Mouse (Mus musculus): Measurements from ENCODE around the gene Zmym2. TPM values are rescaled to one million over a fixed set of nuclear protein-coding genes. Genes with fewer than 3 reads are reported as not detected.

Zmym2 gene
- polyA plus RNA-seq, 1 experiment from 2014 or later, result 40.2 TPM

DNA sequence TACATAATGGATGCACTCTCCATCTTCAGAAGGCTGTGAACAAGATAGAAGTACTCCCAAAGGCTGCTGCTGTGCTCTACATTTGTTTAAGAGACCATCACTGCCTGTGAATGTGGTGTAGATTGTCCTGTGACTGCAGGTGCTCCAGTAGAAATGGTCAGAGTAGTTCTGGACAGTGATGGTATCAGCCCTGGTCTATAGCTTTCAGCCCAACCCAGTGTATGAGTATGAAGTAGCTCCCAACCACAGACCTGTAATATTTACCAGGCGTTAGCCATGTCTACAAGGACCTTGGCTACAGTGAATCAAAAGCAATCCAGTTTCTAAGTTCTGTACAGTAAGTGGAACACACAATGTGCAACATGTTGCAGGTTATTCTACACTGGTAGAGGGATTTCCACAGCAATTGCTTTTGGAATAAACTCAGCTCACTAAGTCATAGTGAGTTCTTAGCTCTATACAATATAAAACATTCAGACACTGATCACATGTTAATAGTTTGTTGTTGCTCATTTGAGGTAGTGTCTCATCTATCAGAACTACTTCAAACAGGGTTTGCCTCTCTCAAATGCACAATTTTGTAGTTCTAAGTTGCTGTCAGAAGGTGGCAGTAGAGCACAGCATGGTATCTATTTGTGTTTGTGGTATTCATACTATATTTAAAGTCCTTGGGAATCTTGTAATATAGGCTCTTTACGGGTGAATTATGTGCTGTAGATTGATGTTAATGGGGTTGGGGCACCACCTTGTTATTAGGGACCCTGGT, 77.7 kb downstream of the Zmym2 start:
- Histone ChIP-seq H3K9ac (ENCODE audit: low read length) (no peak overlapping the region), H3K4me2 (ENCODE audit: low read depth, low read length) (no peak overlapping the region), H3K9me3 (replicated peaks; ENCODE audit: control insufficient read depth, low read length) (no peaks in the 10 kb centered on the region), H3K36me3 (ENCODE audit: control insufficient read depth, insufficient read depth, low read length) (peaks cover 2% of the 10 kb centered on the region; the same call in 1 of the 2 replicates), H3K27ac (ENCODE audit: low read length) (no peak overlapping the region), H3K27me3 (ENCODE audit: control insufficient read depth, insufficient read depth, low read length) (no peaks in the 10 kb centered on the region), H3K4me1 (ENCODE audit: control insufficient read depth, insufficient read depth, low read length) (no peaks in the 10 kb centered on the region), H3K4me3 (replicated peaks; ENCODE audit: low read length) (no peak overlapping the region)
- WGBS, result 58% methylated on average over 2 of the region's 2 CpGs
- ATAC-seq (ENCODE audit: insufficient read depth, low FRiP score), result no peak

DNA sequence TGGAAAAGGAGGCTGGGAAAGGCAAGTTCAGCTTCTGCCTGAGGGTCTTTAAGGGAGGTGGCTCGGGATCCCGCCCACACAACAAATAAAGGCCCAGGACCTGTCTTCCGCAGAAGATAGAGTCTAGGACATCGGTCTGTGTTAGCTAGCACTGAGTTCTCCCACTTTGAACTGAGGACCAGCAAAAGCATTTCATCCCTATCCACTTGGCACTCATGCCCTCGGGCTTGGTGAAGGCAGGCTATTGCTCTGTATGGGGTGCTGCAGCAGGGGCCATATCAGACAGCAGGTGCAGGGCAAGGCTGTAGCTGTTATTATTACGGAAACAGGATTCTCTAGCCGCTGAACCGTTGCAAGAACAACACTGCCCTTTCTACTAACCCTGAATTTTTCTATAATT, 83.2 kb downstream of the Zmym2 start:
- Histone ChIP-seq H3K4me3 (replicated peaks; ENCODE audit: low read length) (no peak overlapping the region), H3K4me1 (ENCODE audit: control insufficient read depth, insufficient read depth, low read length) (no peaks in the 10 kb centered on the region), H3K27me3 (ENCODE audit: control insufficient read depth, insufficient read depth, low read length) (no peaks in the 10 kb centered on the region), H3K9me3 (replicated peaks; ENCODE audit: control insufficient read depth, low read length) (no peaks in the 10 kb centered on the region), H3K4me2 (ENCODE audit: low read depth, low read length) (no peak overlapping the region), H3K36me3 (ENCODE audit: control insufficient read depth, insufficient read depth, low read length) (no peaks in the 10 kb centered on the region), H3K9ac (ENCODE audit: low read length) (no peak overlapping the region), H3K27ac (ENCODE audit: low read length) (no peak overlapping the region)
- ATAC-seq (ENCODE audit: insufficient read depth, low FRiP score), result no peak
- WGBS, result 68% methylated on average over 8 of the region's 8 CpGs

DNA sequence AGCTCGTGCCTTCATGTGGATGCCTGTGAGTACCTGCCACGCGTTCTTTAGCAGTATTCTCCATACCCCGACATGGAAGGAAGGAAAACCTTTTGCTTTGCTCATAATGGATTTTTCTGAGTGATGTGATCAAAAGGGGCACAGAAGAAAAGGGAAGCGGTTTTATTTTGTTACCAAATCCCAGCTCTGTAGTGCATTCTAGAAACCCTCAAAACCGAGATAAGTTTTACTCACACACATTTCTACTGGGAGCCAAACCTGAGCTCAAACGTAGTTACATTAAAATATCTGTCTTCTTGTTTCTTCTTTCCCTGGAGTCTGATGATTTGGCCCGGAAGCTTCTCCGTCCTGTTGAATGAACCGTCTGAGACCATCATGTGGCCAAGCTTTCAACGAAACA, 83.7 kb downstream of the Zmym2 start:
- Histone ChIP-seq H3K27me3 (ENCODE audit: control insufficient read depth, insufficient read depth, low read length) (no peaks in the 10 kb centered on the region), H3K9ac (ENCODE audit: low read length) (no peak overlapping the region), H3K4me3 (replicated peaks; ENCODE audit: low read length) (no peak overlapping the region), H3K4me2 (ENCODE audit: low read depth, low read length) (no peak overlapping the region), H3K4me1 (ENCODE audit: control insufficient read depth, insufficient read depth, low read length) (no peaks in the 10 kb centered on the region), H3K27ac (ENCODE audit: low read length) (no peak overlapping the region), H3K9me3 (replicated peaks; ENCODE audit: control insufficient read depth, low read length) (no peaks in the 10 kb centered on the region), H3K36me3 (ENCODE audit: control insufficient read depth, insufficient read depth, low read length) (no peaks in the 10 kb centered on the region)
- WGBS, result 68% methylated on average over 11 of the region's 11 CpGs
- no peak for ATAC-seq (ENCODE audit: insufficient read depth, low FRiP score)

DNA sequence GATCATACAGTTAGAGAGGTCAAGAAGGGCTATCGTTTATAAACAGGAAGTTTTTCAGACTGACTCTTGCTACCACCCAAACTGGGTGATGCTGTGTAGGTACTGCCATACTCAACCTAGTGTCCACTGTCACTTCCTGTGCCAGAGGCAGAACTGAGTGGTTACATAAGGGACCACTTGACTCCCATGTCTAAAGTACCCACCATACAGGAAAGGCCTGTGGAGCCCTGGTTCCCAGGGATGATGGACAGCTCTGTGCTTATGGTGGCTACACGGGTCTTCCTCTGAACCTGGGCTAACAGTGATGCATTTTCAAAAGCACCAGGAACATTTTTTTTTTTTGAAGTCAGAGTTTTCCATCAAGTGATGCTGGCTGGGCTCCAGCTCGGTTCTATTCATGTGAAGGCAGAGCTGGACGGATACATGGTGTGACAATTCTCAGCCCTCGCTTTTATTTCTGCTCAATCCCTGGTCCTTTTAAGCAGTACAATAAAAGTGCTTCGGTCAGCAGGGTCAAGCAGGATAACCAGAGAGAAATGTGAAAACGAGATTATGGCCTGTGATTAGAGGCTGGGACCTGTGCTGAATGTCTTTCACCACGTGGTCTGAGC, 91.7 kb downstream of the Zmym2 start:
- Histone ChIP-seq H3K27me3 (ENCODE audit: control insufficient read depth, insufficient read depth, low read length) (no peaks in the 10 kb centered on the region), H3K27ac (ENCODE audit: low read length) (no peak overlapping the region), H3K9ac (ENCODE audit: low read length) (no peak overlapping the region), H3K4me2 (ENCODE audit: low read depth, low read length) (no peak overlapping the region), H3K9me3 (replicated peaks; ENCODE audit: control insufficient read depth, low read length) (no peaks in the 10 kb centered on the region), H3K4me3 (replicated peaks; ENCODE audit: low read length) (no peak overlapping the region), H3K36me3 (ENCODE audit: control insufficient read depth, insufficient read depth, low read length) (no peaks in the 10 kb centered on the region), H3K4me1 (ENCODE audit: control insufficient read depth, insufficient read depth, low read length) (no peaks in the 10 kb centered on the region)
- ATAC-seq (ENCODE audit: insufficient read depth, low FRiP score), result no peak
- WGBS, result 52% methylated on average over 8 of the region's 8 CpGs

DNA sequence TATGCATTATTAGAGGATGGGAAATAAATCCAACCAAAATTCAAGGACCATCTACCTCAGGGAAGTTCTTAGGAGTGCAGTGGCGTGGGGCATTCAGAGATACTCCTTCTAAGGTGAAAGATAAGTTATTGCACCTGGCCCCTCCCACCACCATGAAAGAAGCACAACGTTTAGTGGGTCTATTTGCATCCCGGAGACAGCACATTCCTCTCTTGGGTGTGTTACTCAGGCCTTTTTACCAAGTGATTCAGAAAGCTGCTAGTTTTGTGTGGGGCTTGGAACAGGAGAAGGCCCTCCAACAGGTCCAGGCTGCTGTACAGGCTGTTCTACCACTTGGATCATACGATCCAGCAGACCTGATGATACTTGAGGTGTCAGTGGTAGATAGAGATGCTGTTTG, 102.2 kb downstream of the Zmym2 start:
- no peaks in the 10 kb centered on the region for H3K4me1 ChIP-seq (ENCODE audit: control insufficient read depth, insufficient read depth, low read length)
- 60% methylated on average over 4 of the region's 4 CpGs for WGBS
- no peak overlapping the region for H3K9ac ChIP-seq (ENCODE audit: low read length)
- no peak overlapping the region for H3K27ac ChIP-seq (ENCODE audit: low read length)
- H3K27me3 ChIP-seq (ENCODE audit: control insufficient read depth, insufficient read depth, low read length), result no peaks in the 10 kb centered on the region
- no peak overlapping the region for H3K4me2 ChIP-seq (ENCODE audit: low read depth, low read length)
- H3K36me3 ChIP-seq (ENCODE audit: control insufficient read depth, insufficient read depth, low read length), result no peaks in the 10 kb centered on the region
- H3K4me3 ChIP-seq (replicated peaks; ENCODE audit: low read length), result no peak overlapping the region
- H3K9me3 ChIP-seq (replicated peaks; ENCODE audit: control insufficient read depth, low read length), result no peaks in the 10 kb centered on the region
- no peak for ATAC-seq (ENCODE audit: insufficient read depth, low FRiP score)

Other genes starting within 250 kb of the Zmym2 start
- gene Mphosph8, start 218.4 kb upstream of the Zmym2 start, polyA plus RNA-seq (2015; fragmentation: Nextera tagmentation; extraction: Ambion mirVana), result 21.9 and 22.6 TPM in 2 replicates
- gene Pspc1, start 108.3 kb upstream of the Zmym2 start, polyA plus RNA-seq (2015; fragmentation: Nextera tagmentation; extraction: Ambion mirVana), result 18.3 and 21.5 TPM in 2 replicates
- gene Zmym5, start 74.9 kb upstream of the Zmym2 start, polyA plus RNA-seq (2015; fragmentation: Nextera tagmentation; extraction: Ambion mirVana), result 23.6 and 26.2 TPM in 2 replicates
- 0.69 and 2.0 TPM in 2 replicates for gene Gja3, start 171.4 kb downstream of the Zmym2 start, polyA plus RNA-seq (2015; fragmentation: Nextera tagmentation; extraction: Ambion mirVana)
- 45.3 and 72.8 TPM in 2 replicates for gene Gjb2, start 218.0 kb downstream of the Zmym2 start, polyA plus RNA-seq (2015; fragmentation: Nextera tagmentation; extraction: Ambion mirVana)
- not detected in 2 replicates for gene Gm4491, start 229.2 kb downstream of the Zmym2 start, polyA plus RNA-seq (2015; fragmentation: Nextera tagmentation; extraction: Ambion mirVana)
- 12.7 and 19.2 TPM in 2 replicates for gene Gjb6, start 247.0 kb downstream of the Zmym2 start, polyA plus RNA-seq (2015; fragmentation: Nextera tagmentation; extraction: Ambion mirVana)